Mouse (Mus musculus) intestine, postnatal 0 days (tissue): ENCODE results near the gene Alkbh6. TPM values are rescaled to one million over a fixed set of nuclear protein-coding genes. Genes with fewer than 3 reads are reported as not detected.

Source experiments
- ATAC-seq: fragments of 200-750 bp; cut with Nextera tagmentation; 2 replicates; pipeline ENCODE4 v1.8.0; 2017; ENCODE audit warnings: mild to moderate bottlenecking, moderate TSS enrichment, moderate library complexity
- H3K27ac ChIP-seq: fragments of 300-500 bp; sonication (generic); 2 replicates; pipeline ENCODE4 v1.5.1; 2014; ENCODE audit warnings: mild to moderate bottlenecking, low read depth, low read length, moderate library complexity
- H3K27me3 ChIP-seq: fragments of 300-500 bp; sonication (generic); replicated peaks from 2 replicates; pipeline ENCODE4 v1.6.1; 2014; ENCODE audit warnings: low read length, mixed read lengths; ENCODE audit not compliant: control insufficient read depth, insufficient read depth
- H3K36me3 ChIP-seq: fragments of 300-500 bp; sonication (generic); 2 replicates; pipeline ENCODE4 v1.6.1; 2014; ENCODE audit warnings: mild to moderate bottlenecking, moderate library complexity; ENCODE audit not compliant: control insufficient read depth, insufficient read depth
- H3K4me1 ChIP-seq: fragments of 300-500 bp; sonication (generic); replicated peaks from 2 replicates; pipeline ENCODE4 v1.6.1; 2014; ENCODE audit warnings: antibody characterized with exemption, low read length, mixed read lengths; ENCODE audit not compliant: control insufficient read depth, insufficient read depth
- H3K4me2 ChIP-seq: fragments of 300-500 bp; sonication (generic); replicated peaks from 2 replicates; pipeline ENCODE4 v1.6.1; 2014; ENCODE audit warnings: low read depth, mild to moderate bottlenecking, moderate library complexity
- H3K4me3 ChIP-seq: fragments of 300-500 bp; sonication (generic); 2 replicates; pipeline ENCODE4 v1.5.1; 2014; ENCODE audit warnings: low read depth, low read length
- H3K9ac ChIP-seq: fragments of 300-500 bp; sonication (generic); 2 replicates; pipeline ENCODE4 v1.6.1; 2014; ENCODE audit warnings: mild to moderate bottlenecking, low read depth, low read length
- H3K9me3 ChIP-seq: fragments of 300-500 bp; sonication (generic); 2 replicates; pipeline ENCODE4 v1.6.1; 2016; ENCODE audit warnings: mixed run types; ENCODE audit not compliant: control insufficient read depth
- CTCF ChIP-seq: sonication (generic); IDR thresholded peaks from 2 replicates; pipeline ENCODE4 v1.5.1; 2016; ENCODE audit warnings: low read depth, mild to moderate bottlenecking, control low read depth, antibody characterized with exemption, moderate library complexity
- WGBS: fragments of 180-500 bp; shearing (Covaris S2); extraction: QIAGEN DNeasy Blood & Tissue Kit; methylation state at CpG from one replicate; pipeline ENCODE4 v1.1.7; 2014; 5-methylcytosine and 5-hydroxymethylcytosine counted together
- polyA plus RNA-seq: library from polyadenylated mRNA; unstranded; fragments of >200 nt; fragmentation: Nextera tagmentation; extraction: Ambion mirVana; gene quantifications from 2 replicates; pipeline ENCODE4 v1.2.1, GENCODE M21; 2015

Gene Alkbh6
- polyA plus RNA-seq: 58.2 and 63.5 TPM in 2 replicates

- H3K4me1 ChIP-seq: peaks cover 4% of the 10 kb centered on the region; the same call in 1 of the 2 replicates
- H3K4me3 ChIP-seq: peak within 1 kb of the TSS; percentile 71
- peaks cover 14% of the 10 kb centered on the region; the same call in 1 of the 2 replicates for H3K36me3 ChIP-seq
- 2% methylated on average over 27 of the region's 27 CpGs for WGBS
- H3K9me3 ChIP-seq: no peaks in the 10 kb centered on the region
- no peaks in the 10 kb centered on the region for H3K27me3 ChIP-seq
- no peak for TF ChIP-seq CTCF
- H3K4me2 ChIP-seq: peak within 1 kb of the TSS; percentile 95
- peak; percentile 99 for ATAC-seq
- peak within 1 kb of the TSS; percentile 57 for H3K9ac ChIP-seq
- peak within 1 kb of the TSS; percentile 23; the same call in 1 of the 2 replicates for H3K27ac ChIP-seq
These were observed at the start of gene Alkbh6 for GRCm38 (mm10) chr7:30308076-30309005. Gene Alkbh6, plus strand, starts transcription at chr7:30308717.

- ATAC-seq: no peak
- peaks cover 39% of the 10 kb centered on the region for H3K36me3 ChIP-seq
- H3K4me3 ChIP-seq: no peak overlapping the region
- no peaks in the 10 kb centered on the region for H3K27me3 ChIP-seq
- no peaks in the 10 kb centered on the region for H3K4me1 ChIP-seq
- no peak for TF ChIP-seq CTCF
- no peak overlapping the region for H3K27ac ChIP-seq
- H3K9ac ChIP-seq: no peak overlapping the region
- no peak overlapping the region for H3K4me2 ChIP-seq
- no peaks in the 10 kb centered on the region for H3K9me3 ChIP-seq
- WGBS: 56% methylated on average over 2 of the region's 2 CpGs
These were observed 43.5 kb upstream of the Alkbh6 start for GRCm38 (mm10) chr7:30265041-30265440.

GRCm38 (mm10) chr7:30265531-30265930 lies 43.0 kb upstream of the Alkbh6 start:
- 90% methylated on average over 5 of the region's 5 CpGs for WGBS

GRCm38 (mm10) chr7:30265935-30266334 lies 42.6 kb upstream of the Alkbh6 start:
- H3K9ac ChIP-seq: no peak overlapping the region
- H3K27me3 ChIP-seq: no peaks in the 10 kb centered on the region
- no peak overlapping the region for H3K4me3 ChIP-seq
- no peak for ATAC-seq
- no peak for TF ChIP-seq CTCF
- H3K36me3 ChIP-seq: peaks cover 44% of the 10 kb centered on the region
- WGBS: 87% methylated on average over 7 of the region's 7 CpGs
- no peak overlapping the region for H3K27ac ChIP-seq
- no peaks in the 10 kb centered on the region for H3K4me1 ChIP-seq
- H3K9me3 ChIP-seq: no peaks in the 10 kb centered on the region
- H3K4me2 ChIP-seq: no peak overlapping the region

More at GRCm38 (mm10) chr7:30265531-30265930, 43.0 kb upstream of the Alkbh6 start:
- H3K4me1 ChIP-seq: no peaks in the 10 kb centered on the region
- no peak overlapping the region for H3K4me3 ChIP-seq
- no peak for ATAC-seq
- H3K9me3 ChIP-seq: no peaks in the 10 kb centered on the region
- H3K4me2 ChIP-seq: no peak overlapping the region
- TF ChIP-seq CTCF: no peak
- no peak overlapping the region for H3K9ac ChIP-seq
- no peaks in the 10 kb centered on the region for H3K27me3 ChIP-seq
- H3K36me3 ChIP-seq: peaks cover 41% of the 10 kb centered on the region
- H3K27ac ChIP-seq: no peak overlapping the region

GRCm38 (mm10) chr7:30266780-30267179 lies 41.7 kb upstream of the Alkbh6 start:
- 79% methylated on average over 3 of the region's 3 CpGs for WGBS
- no peaks in the 10 kb centered on the region for H3K4me1 ChIP-seq
- H3K9me3 ChIP-seq: no peaks in the 10 kb centered on the region
- no peak overlapping the region for H3K4me2 ChIP-seq
- no peak overlapping the region for H3K4me3 ChIP-seq
- ATAC-seq: no peak
- no peak overlapping the region for H3K27ac ChIP-seq
- H3K27me3 ChIP-seq: no peaks in the 10 kb centered on the region
- H3K36me3 ChIP-seq: peaks cover 44% of the 10 kb centered on the region
- TF ChIP-seq CTCF: no peak
- H3K9ac ChIP-seq: no peak overlapping the region

GRCm38 (mm10) chr7:30269641-30270040 lies 38.9 kb upstream of the Alkbh6 start:
- H3K27me3 ChIP-seq: no peaks in the 10 kb centered on the region
- H3K4me1 ChIP-seq: no peaks in the 10 kb centered on the region
- H3K36me3 ChIP-seq: peaks cover 34% of the 10 kb centered on the region
- no peak for ATAC-seq
- no peaks in the 10 kb centered on the region for H3K9me3 ChIP-seq
- TF ChIP-seq CTCF: no peak
- no peak overlapping the region for H3K4me3 ChIP-seq
- H3K27ac ChIP-seq: no peak overlapping the region
- 86% methylated on average over 4 of the region's 4 CpGs for WGBS
- H3K9ac ChIP-seq: no peak overlapping the region
- H3K4me2 ChIP-seq: no peak overlapping the region
